Mouse (Mus musculus) B cell, adult 2 months (primary cell): ENCODE data around the gene Prss16.
A peak's percentile ranks its signal among the peaks of the same experiment; 100 is the strongest.

Experiments used
- DNase-seq, 2 experiments: peaks; one replicate each; pipeline ENCODE4 v3.0.0; 2022

Prss16 gene

GRCm38 (mm10) chr13:22006334-22007120, 3.0 kb downstream of the Prss16 start:
- peak; percentile 85 to 88 for DNase-seq

- peak in 1 of 2 experiments; percentile 60 for DNase-seq
Measured at GRCm38 (mm10) chr13:22005605-22006333, 3.8 kb downstream of the Prss16 start.

- DNase-seq, result no peak
Measured at GRCm38 (mm10) chr13:22001823-22002222, 7.7 kb downstream of the Prss16 start.

GRCm38 (mm10) chr13:22001346-22001745, 8.2 kb downstream of the Prss16 start:
- peak in 1 of 2 experiments; percentile 21 for DNase-seq

GRCm38 (mm10) chr13:21999147-21999546, 10.4 kb downstream of the Prss16 start:
- no peak for DNase-seq

- DNase-seq, result no peak
Measured at GRCm38 (mm10) chr13:21998412-21998811, 11.1 kb downstream of the Prss16 start.

GRCm38 (mm10) chr13:21997821-21998220, 11.7 kb downstream of the Prss16 start:
- no peak for DNase-seq

- DNase-seq, result no peak
Measured at GRCm38 (mm10) chr13:21997201-21997820, 12.2 kb downstream of the Prss16 start.

- no peak for DNase-seq
Measured at GRCm38 (mm10) chr13:21996840-21997185, 12.7 kb downstream of the Prss16 start.

- DNase-seq, result peak; percentile 52 to 58
Measured at GRCm38 (mm10) chr13:21996101-21996839, 13.3 kb downstream of the Prss16 start.

- peak; percentile 65 to 70 for DNase-seq
Measured at GRCm38 (mm10) chr13:21995331-21995914, 14.1 kb downstream of the Prss16 start.

GRCm38 (mm10) chr13:21994896-21995295, 14.6 kb downstream of the Prss16 start:
- DNase-seq, result no peak

- peak; percentile 68 to 69 for DNase-seq
Measured at GRCm38 (mm10) chr13:21993957-21994738, 15.4 kb downstream of the Prss16 start.

GRCm38 (mm10) chr13:21992550-21992949, 17.0 kb downstream of the Prss16 start:
- DNase-seq, result no peak

GRCm38 (mm10) chr13:21984486-21984885, 25.1 kb downstream of the Prss16 start:
- no peak for DNase-seq

GRCm38 (mm10) chr13:21981803-21982193, 27.7 kb downstream of the Prss16 start:
- DNase-seq, result no peak

GRCm38 (mm10) chr13:21980981-21981802, 28.4 kb downstream of the Prss16 start, which contains the start of gene Pom121l2:
Pom121l2 (plus strand) TSS chr13:21981194.
- peak; percentile 47 to 54 for DNase-seq

GRCm38 (mm10) chr13:21974726-21975473, 34.6 kb downstream of the Prss16 start:
- DNase-seq, result peak; percentile 81 to 84

GRCm38 (mm10) chr13:21974221-21974725, 35.3 kb downstream of the Prss16 start:
- peak; percentile 94 for DNase-seq

- DNase-seq, result no peak
Measured at GRCm38 (mm10) chr13:21971641-21972040, 37.9 kb downstream of the Prss16 start.
